8 mouse cellular contexts compared by ENCODE assay signal in the genomic region with DNA sequence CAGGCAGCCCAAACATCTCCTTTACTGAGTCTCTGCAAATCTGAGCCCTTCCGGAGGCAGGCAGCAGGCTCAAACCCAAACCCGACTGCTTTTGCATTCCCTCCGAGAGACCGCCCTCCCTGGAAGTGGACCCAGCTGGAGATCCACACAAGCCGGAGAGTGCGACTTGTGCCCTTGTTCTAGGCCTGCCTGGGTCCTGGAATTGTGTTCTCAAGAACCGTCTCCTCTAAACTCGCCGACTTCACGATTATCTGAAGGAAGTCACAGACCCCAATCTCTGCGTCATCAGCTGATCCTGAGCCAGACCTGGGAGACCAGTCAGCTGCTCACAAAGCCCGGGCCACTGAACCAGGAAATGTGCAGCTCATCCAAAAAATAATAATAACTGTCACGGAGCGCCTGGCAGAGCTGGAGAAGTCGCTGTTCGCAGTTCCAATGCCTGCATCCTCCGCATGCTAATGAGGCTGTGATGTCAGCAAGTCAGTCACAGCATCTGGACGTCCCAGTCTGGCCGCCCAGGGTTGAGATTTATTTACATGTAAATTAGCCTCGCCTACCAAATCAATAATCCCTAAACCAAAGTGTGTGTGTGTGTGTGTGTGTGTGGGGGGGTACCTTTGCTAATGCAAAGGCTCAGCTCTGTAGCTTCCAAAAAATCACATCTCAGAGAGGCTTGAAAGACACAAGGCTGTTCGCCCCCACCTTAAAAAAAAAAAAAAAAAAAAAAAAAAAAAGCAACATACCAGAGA.
A peak's percentile ranks its signal among the peaks of the same experiment; 100 is the strongest.
DNase-seq lines count a peak whose midpoint lies in the region; ATAC-seq and TF ChIP-seq lines count a peak whose summit lies in the region.

No protein-coding gene starts in this region.

- H3K9ac ChIP-seq in embryonic facial prominence, embryonic 14.5 days (ENCODE audit: low read depth, low read length) = peak overlapping the region; percentile 67
- peak overlapping the region; percentile 80 for H3K9ac ChIP-seq in midbrain, embryonic 13.5 days (replicated peaks)
- peak overlapping the region; percentile 29; the same call in 1 of the 2 replicates for H3K9ac ChIP-seq in stomach, embryonic 15.5 days

- peak overlapping the region; percentile 71 for H3K27ac ChIP-seq in embryonic facial prominence, embryonic 14.5 days (replicated peaks; ENCODE audit: low read depth, low read length)
- H3K27ac ChIP-seq in kidney, adult 2 months (ENCODE audit: insufficient read depth, low read depth, low read length) = peak overlapping the region; percentile 86
- peak overlapping the region; percentile 91 for H3K27ac ChIP-seq in midbrain, embryonic 13.5 days
- H3K27ac ChIP-seq in stomach, embryonic 15.5 days = peak overlapping the region; percentile 89

- TF ChIP-seq POLR2A in kidney, adult 2 months (IDR thresholded peaks at IDR 0.05; ENCODE audit: low read depth, low read length) = no peak

- H3K4me2 ChIP-seq in embryonic facial prominence, embryonic 14.5 days (ENCODE audit: low read depth, low read length) = peak overlapping the region; percentile 73
- H3K4me2 ChIP-seq in midbrain, embryonic 13.5 days (replicated peaks) = peak overlapping the region; percentile 65
- peak overlapping the region; percentile 62 for H3K4me2 ChIP-seq in stomach, embryonic 15.5 days

- no peaks in the 10 kb centered on the region for H3K9me3 ChIP-seq in embryonic facial prominence, embryonic 14.5 days (ENCODE audit: control insufficient read depth, low read length)
- H3K9me3 ChIP-seq in midbrain, embryonic 13.5 days = no peaks in the 10 kb centered on the region
- H3K9me3 ChIP-seq in stomach, embryonic 15.5 days = no peaks in the 10 kb centered on the region

- H3K4me3 ChIP-seq in embryonic facial prominence, embryonic 14.5 days (ENCODE audit: low read depth, low read length) = peak overlapping the region; percentile 47
- peak overlapping the region; percentile 64 for H3K4me3 ChIP-seq in kidney, adult 2 months (ENCODE audit: insufficient read depth, low read depth, low read length)
- H3K4me3 ChIP-seq in midbrain, embryonic 13.5 days (replicated peaks) = peak overlapping the region; percentile 54
- H3K4me3 ChIP-seq in stomach, embryonic 15.5 days (replicated peaks) = peak overlapping the region; percentile 42

- intact Hi-C loops in left cerebral cortex, postnatal 4 days (cut with DNase I) = loop anchor here (5.0 kb wide), 2 partner anchors 181 to 246 kb away; no protein-coding TSS in a partner anchor

- H3K27me3 ChIP-seq in embryonic facial prominence, embryonic 14.5 days (replicated peaks; ENCODE audit: control insufficient read depth, insufficient read depth, low read length) = no peaks in the 10 kb centered on the region
- no peaks in the 10 kb centered on the region for H3K27me3 ChIP-seq in kidney, adult 2 months (replicated peaks; ENCODE audit: control insufficient read depth, insufficient read depth, low read length)
- H3K27me3 ChIP-seq in midbrain, embryonic 13.5 days = no peaks in the 10 kb centered on the region
- no peaks in the 10 kb centered on the region for H3K27me3 ChIP-seq in stomach, embryonic 15.5 days (replicated peaks)

- no peak for TF ChIP-seq CTCF in kidney, adult 2 months (conservative IDR thresholded peaks at IDR 0.05; ENCODE audit: insufficient read depth, insufficient read length, low read depth, low read length)

- 1% methylated on average over 21 of the region's 21 CpGs for WGBS in embryonic facial prominence, embryonic 14.5 days
- WGBS in kidney, adult 2 months = 2% methylated on average over 21 of the region's 21 CpGs
- WGBS in midbrain, embryonic 13.5 days = 1% methylated on average over 21 of the region's 21 CpGs
- WGBS in stomach, embryonic 15.5 days = 3% methylated on average over 21 of the region's 21 CpGs

- H3K4me1 ChIP-seq in embryonic facial prominence, embryonic 14.5 days (ENCODE audit: control insufficient read depth, insufficient read depth, low read length) = peaks cover 11% of the 10 kb centered on the region
- H3K4me1 ChIP-seq in kidney, adult 2 months (ENCODE audit: control insufficient read depth, insufficient read depth, low read length) = no peaks in the 10 kb centered on the region
- peaks cover 50% of the 10 kb centered on the region for H3K4me1 ChIP-seq in midbrain, embryonic 13.5 days (replicated peaks)
- 0 out of 2 replicates have a peak, but pooled peaks cover 4% of the 10 kb centered on the region for H3K4me1 ChIP-seq in stomach, embryonic 15.5 days

- no peaks in the 10 kb centered on the region for H3K36me3 ChIP-seq in embryonic facial prominence, embryonic 14.5 days (ENCODE audit: control insufficient read depth, insufficient read depth, low read length)
- no peaks in the 10 kb centered on the region for H3K36me3 ChIP-seq in kidney, adult 2 months (ENCODE audit: control insufficient read depth, insufficient read depth, low read length)
- H3K36me3 ChIP-seq in midbrain, embryonic 13.5 days = no peaks in the 10 kb centered on the region
- no peaks in the 10 kb centered on the region for H3K36me3 ChIP-seq in stomach, embryonic 15.5 days

- ATAC-seq in embryonic facial prominence, embryonic 14.5 days (ENCODE audit: low read depth) = peak; percentile 77
- ATAC-seq in midbrain, embryonic 13.5 days = peak; percentile 90
- peak; percentile 53; the same call in 1 of the 2 replicates for ATAC-seq in stomach, embryonic 15.5 days (ENCODE audit: insufficient read depth, low FRiP score, low read depth)

- DNase-seq in adrenal gland, postnatal 36 days = peak; percentile 67 to 82
- DNase-seq in embryonic facial prominence, embryonic 14.5 days (ENCODE audit: low spot score) = peak; percentile 82
- peak; percentile 79 for DNase-seq in heart, adult 8-10 months (ENCODE audit: low spot score)
- DNase-seq in kidney, adult 2 months = peak; percentile 85
- peak; percentile 91 for DNase-seq in left cerebral cortex, postnatal 4 days
- DNase-seq in thymus, postnatal 10 days (ENCODE audit: low spot score in 2 of 2) = no peak

Comparison
In these comparisons a context has a peak if more than half of its experiments do, and no peak if none do; other contexts are left out.
1. DNase-seq: peak in adrenal gland, postnatal 36 days (2 of 2), embryonic facial prominence, embryonic 14.5 days (single experiment), heart, adult 8-10 months (single experiment), kidney, adult 2 months (single experiment) and left cerebral cortex, postnatal 4 days (single experiment); none in thymus, postnatal 10 days (0 of 2).
2. H3K9ac ChIP-seq: peak in every context shown above with its lines; median percentile 80 in midbrain, embryonic 13.5 days; 67 in embryonic facial prominence, embryonic 14.5 days; 29 in stomach, embryonic 15.5 days.
3. Peak in every context shown above with its lines, with median percentiles within 50 percentile points of each other: ATAC-seq, H3K27ac ChIP-seq, H3K4me2 ChIP-seq and H3K4me3 ChIP-seq.